Mouse (Mus musculus): ENCODE data around the gene Crybg2. TPM values are rescaled to one million over a fixed set of nuclear protein-coding genes. Genes with fewer than 3 reads are reported as not detected.

The Crybg2 gene
- polyA plus RNA-seq, 1 experiment from 2014 or later: 17.3 TPM

- WGBS: 84% methylated on average over 21 of the region's 21 CpGs
- peak overlapping the region; percentile 83; the same call in 1 of the 2 replicates for H3K4me2 ChIP-seq
Observed at GRCm38 (mm10) chr4:134126300-134127120, 65.9 kb downstream of the Crybg2 start.

GRCm38 (mm10) chr4:134127121-134127455 is 66.5 kb downstream of the Crybg2 start:
- Histone ChIP-seq H3K36me3 (0 out of 2 replicates have a peak, but pooled peaks cover 10% of the 10 kb centered on the region), H3K4me2 (peak overlapping the region; percentile 83; the same call in 1 of the 2 replicates), H3K27ac (no peak overlapping the region), H3K27me3 (no peaks in the 10 kb centered on the region), H3K9me3 (no peaks in the 10 kb centered on the region), H3K4me1 (peaks cover 41% of the 10 kb centered on the region), H3K9ac (no peak overlapping the region), H3K4me3 (peak overlapping the region; percentile 56; the same call in 1 of the 2 replicates)
- ATAC-seq (ENCODE audit: insufficient number of reproducible peaks, low FRiP score, low TSS enrichment, low read depth): no peak
- WGBS: 84% methylated on average over 7 of the region's 7 CpGs

More at GRCm38 (mm10) chr4:134126300-134127120, 65.9 kb downstream of the Crybg2 start:
- Histone ChIP-seq H3K4me3 (no peak overlapping the region; the same call in 1 of the 2 replicates), H3K4me1 (peaks cover 41% of the 10 kb centered on the region), H3K9me3 (no peaks in the 10 kb centered on the region), H3K27ac (no peak overlapping the region), H3K36me3 (0 out of 2 replicates have a peak, but pooled peaks cover 10% of the 10 kb centered on the region), H3K27me3 (no peaks in the 10 kb centered on the region), H3K9ac (no peak overlapping the region)
- ATAC-seq (ENCODE audit: insufficient number of reproducible peaks, low FRiP score, low TSS enrichment, low read depth): no peak

- no peak for ATAC-seq (ENCODE audit: insufficient number of reproducible peaks, low FRiP score, low TSS enrichment, low read depth)
- H3K27ac ChIP-seq: peak overlapping the region; percentile 95; the same call in 1 of the 2 replicates
- peak overlapping the region; percentile 83 for H3K4me2 ChIP-seq
- H3K9me3 ChIP-seq: no peaks in the 10 kb centered on the region
- H3K4me1 ChIP-seq: peaks cover 37% of the 10 kb centered on the region
- H3K4me3 ChIP-seq: peak overlapping the region; percentile 56
- H3K36me3 ChIP-seq: 0 out of 2 replicates have a peak, but pooled peaks cover 10% of the 10 kb centered on the region
- peak overlapping the region; percentile 50 for H3K9ac ChIP-seq
- 54% methylated on average over 8 of the region's 8 CpGs for WGBS
- H3K27me3 ChIP-seq: no peaks in the 10 kb centered on the region
Observed at GRCm38 (mm10) chr4:134127793-134128192, 67.2 kb downstream of the Crybg2 start.

- Histone ChIP-seq H3K4me1 (peaks cover 37% of the 10 kb centered on the region), H3K27me3 (no peaks in the 10 kb centered on the region), H3K4me2 (peak within 1 kb of the TSS; percentile 83), H3K27ac (peak within 1 kb of the TSS; percentile 95), H3K4me3 (peak within 1 kb of the TSS; percentile 56), H3K9ac (peak within 1 kb of the TSS; percentile 50), H3K36me3 (0 out of 2 replicates have a peak, but pooled peaks cover 10% of the 10 kb centered on the region), H3K9me3 (no peaks in the 10 kb centered on the region)
- under 1% methylated on average over 50 of the region's 50 CpGs for WGBS
- ATAC-seq (ENCODE audit: insufficient number of reproducible peaks, low FRiP score, low TSS enrichment, low read depth): peak; percentile 92
Observed at GRCm38 (mm10) chr4:134128221-134128982, 67.8 kb downstream of the Crybg2 start, which contains the start of gene Sh3bgrl3. Sh3bgrl3 (minus strand) TSS chr4:134128789.

- Histone ChIP-seq H3K4me1 (peaks cover 35% of the 10 kb centered on the region), H3K27ac (peak overlapping the region; percentile 95), H3K9me3 (no peaks in the 10 kb centered on the region), H3K4me2 (peak overlapping the region; percentile 83), H3K9ac (peak overlapping the region; percentile 50), H3K4me3 (peak overlapping the region; percentile 56), H3K27me3 (no peaks in the 10 kb centered on the region), H3K36me3 (0 out of 2 replicates have a peak, but pooled peaks cover 10% of the 10 kb centered on the region)
- WGBS: 0% methylated on average over 14 of the region's 14 CpGs
- ATAC-seq (ENCODE audit: insufficient number of reproducible peaks, low FRiP score, low TSS enrichment, low read depth): peak; percentile 53
Observed at GRCm38 (mm10) chr4:134128983-134129362, 68.4 kb downstream of the Crybg2 start.

- Histone ChIP-seq H3K4me3 (peak overlapping the region; percentile 56), H3K4me1 (peaks cover 32% of the 10 kb centered on the region), H3K9ac (no peak overlapping the region; the same call in 1 of the 2 replicates), H3K27me3 (no peaks in the 10 kb centered on the region), H3K27ac (peak overlapping the region; percentile 95), H3K9me3 (no peaks in the 10 kb centered on the region), H3K4me2 (peak overlapping the region; percentile 83), H3K36me3 (0 out of 2 replicates have a peak, but pooled peaks cover 10% of the 10 kb centered on the region)
- no peak for ATAC-seq (ENCODE audit: insufficient number of reproducible peaks, low FRiP score, low TSS enrichment, low read depth)
- WGBS: 22% methylated on average over 6 of the region's 6 CpGs
Observed at GRCm38 (mm10) chr4:134129482-134129881, 68.9 kb downstream of the Crybg2 start.

GRCm38 (mm10) chr4:134132117-134132516 is 71.5 kb downstream of the Crybg2 start:
- Histone ChIP-seq H3K27ac (no peak overlapping the region), H3K4me2 (no peak overlapping the region), H3K4me3 (no peak overlapping the region), H3K4me1 (peaks cover 28% of the 10 kb centered on the region), H3K36me3 (0 out of 2 replicates have a peak, but pooled peaks cover 7% of the 10 kb centered on the region), H3K27me3 (no peaks in the 10 kb centered on the region), H3K9ac (no peak overlapping the region), H3K9me3 (no peaks in the 10 kb centered on the region)
- WGBS: 70% methylated on average over 3 of the region's 3 CpGs
- ATAC-seq (ENCODE audit: insufficient number of reproducible peaks, low FRiP score, low TSS enrichment, low read depth): no peak

GRCm38 (mm10) chr4:134132519-134133095 is 72.0 kb downstream of the Crybg2 start:
- Histone ChIP-seq H3K4me1 (peaks cover 23% of the 10 kb centered on the region), H3K9ac (no peak overlapping the region), H3K4me3 (no peak overlapping the region), H3K9me3 (no peaks in the 10 kb centered on the region), H3K36me3 (0 out of 2 replicates have a peak, but pooled peaks cover 7% of the 10 kb centered on the region), H3K27ac (no peak overlapping the region), H3K27me3 (no peaks in the 10 kb centered on the region), H3K4me2 (no peak overlapping the region)
- WGBS: 69% methylated on average over 8 of the region's 8 CpGs
- ATAC-seq (ENCODE audit: insufficient number of reproducible peaks, low FRiP score, low TSS enrichment, low read depth): no peak

- Histone ChIP-seq H3K4me1 (peaks cover 10% of the 10 kb centered on the region), H3K27me3 (no peaks in the 10 kb centered on the region), H3K36me3 (no peaks in the 10 kb centered on the region), H3K4me3 (no peak overlapping the region), H3K9ac (no peak overlapping the region), H3K9me3 (no peaks in the 10 kb centered on the region), H3K27ac (0 out of 2 replicates have a peak overlapping the region, but pooled peaks have one; percentile 22), H3K4me2 (no peak overlapping the region)
- no peak for ATAC-seq (ENCODE audit: insufficient number of reproducible peaks, low FRiP score, low TSS enrichment, low read depth)
- 21% methylated on average over 3 of the region's 3 CpGs for WGBS
Observed at GRCm38 (mm10) chr4:134136280-134136926, 75.8 kb downstream of the Crybg2 start.

- Histone ChIP-seq H3K36me3 (no peaks in the 10 kb centered on the region; the same call in 1 of the 2 replicates), H3K9ac (no peak overlapping the region), H3K27me3 (no peaks in the 10 kb centered on the region), H3K4me2 (no peak overlapping the region), H3K27ac (no peak overlapping the region), H3K4me1 (peaks cover 10% of the 10 kb centered on the region), H3K4me3 (no peak overlapping the region), H3K9me3 (no peaks in the 10 kb centered on the region)
- WGBS: 83% methylated on average over 2 of the region's 2 CpGs
- no peak for ATAC-seq (ENCODE audit: insufficient number of reproducible peaks, low FRiP score, low TSS enrichment, low read depth)
Observed at GRCm38 (mm10) chr4:134138857-134139256, 78.2 kb downstream of the Crybg2 start.
